Mouse (Mus musculus) adrenal gland, postnatal 4 days (tissue): ENCODE results near the gene Nat8f2. TPM values are rescaled to one million over a fixed set of nuclear protein-coding genes. Genes with fewer than 3 reads are reported as not detected.
"Not testable (repeated sequence)": the region's sequence is repeated elsewhere in the genome, so short reads cannot be mapped to it uniquely, and the experiment has no call there.

Source experiments
- DNase-seq, 2 experiments: peaks; one replicate each; pipeline ENCODE4 v3.0.0; 2021 to 2022; ENCODE audit warnings: low spot score in 2 of 2, mixed read lengths in 2 of 2
- total RNA-seq, 2 experiments: library from RNA; stranded (reverse); gene quantifications; 2 replicates each; pipeline ENCODE4 v1.2.3; 2021

Nat8f2 gene
- total RNA-seq, 2 experiments from 2014 or later, result 1.1 to 1.2 TPM

DNA sequence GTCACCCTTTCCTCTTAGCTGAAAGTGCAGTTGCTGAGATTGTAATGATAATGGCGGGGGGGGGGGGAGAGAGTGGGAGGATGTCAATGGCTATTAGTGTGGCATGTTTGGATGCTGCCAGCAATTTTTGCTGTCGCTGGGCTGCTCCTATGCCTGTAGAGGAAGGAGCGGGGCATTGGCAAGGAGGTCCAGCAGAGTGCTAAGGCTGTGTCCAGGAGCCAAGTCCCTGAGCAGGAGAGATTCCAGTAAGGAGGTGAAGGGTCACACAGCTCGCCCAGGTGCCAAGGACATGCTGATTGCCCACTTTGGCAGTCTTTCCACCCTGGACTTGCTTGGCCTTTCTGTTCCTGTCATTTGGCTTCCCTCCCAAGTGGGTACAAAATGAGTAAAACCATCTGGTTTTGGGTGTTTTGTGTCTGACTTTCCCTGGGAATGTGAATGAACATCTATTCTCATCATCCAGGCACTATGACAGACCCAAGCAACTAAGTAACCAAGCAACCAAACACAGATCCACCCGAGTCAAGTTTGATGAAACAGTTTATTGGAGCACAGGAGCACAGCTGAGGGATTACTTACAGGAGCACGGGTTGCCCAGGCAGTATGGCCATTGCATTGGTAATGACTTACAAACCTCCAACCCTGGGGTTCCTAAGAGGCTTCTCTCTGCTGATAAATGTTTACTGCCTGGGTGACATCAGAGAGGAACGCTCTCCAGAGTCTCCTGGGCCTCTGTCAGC lies 3.9 kb downstream of the Nat8f2 start:
- peak in 1 of 2 experiments; percentile 0 for DNase-seq

- peak in 1 of 2 experiments; percentile 0 for DNase-seq
Observed at GRCm38 (mm10) chr6:85863840-85864239, 5.1 kb downstream of the Nat8f2 start.

DNA sequence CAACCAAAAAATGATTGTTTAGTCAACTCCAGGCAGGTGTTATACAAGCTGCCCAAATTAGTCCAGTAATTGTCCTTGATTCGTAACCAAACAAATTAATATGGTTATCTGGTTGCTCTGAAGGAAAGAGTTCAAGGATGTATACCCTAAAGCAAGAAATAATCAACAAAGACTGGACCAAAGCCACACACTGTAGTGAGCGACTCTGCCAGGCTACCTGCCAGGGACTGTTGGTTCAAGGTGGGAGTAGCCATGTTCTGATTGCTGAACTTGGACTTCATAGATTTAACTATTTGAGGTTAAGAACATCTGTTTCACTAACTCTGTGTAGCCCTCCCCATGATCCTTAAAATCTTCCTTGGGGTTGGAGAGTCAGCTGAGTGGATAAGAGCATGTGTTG lies 5.8 kb downstream of the Nat8f2 start:
- DNase-seq, result peak in 1 of 2 experiments; percentile 1

- DNase-seq, result no peak
Observed at GRCm38 (mm10) chr6:85862565-85862964, 6.4 kb downstream of the Nat8f2 start.

GRCm38 (mm10) chr6:85861247-85861646 lies 7.7 kb downstream of the Nat8f2 start:
- peak in 1 of 2 experiments; percentile 0 for DNase-seq

- peak; percentile 37 to 62 for DNase-seq
Observed at GRCm38 (mm10) chr6:85856194-85856678, 12.7 kb downstream of the Nat8f2 start.

GRCm38 (mm10) chr6:85853481-85853880 lies 15.5 kb downstream of the Nat8f2 start:
- no peak for DNase-seq

GRCm38 (mm10) chr6:85851062-85851773 lies 17.7 kb downstream of the Nat8f2 start:
- no peak for DNase-seq

- no peak for DNase-seq
Observed at GRCm38 (mm10) chr6:85849240-85849639, 19.7 kb downstream of the Nat8f2 start.

DNA sequence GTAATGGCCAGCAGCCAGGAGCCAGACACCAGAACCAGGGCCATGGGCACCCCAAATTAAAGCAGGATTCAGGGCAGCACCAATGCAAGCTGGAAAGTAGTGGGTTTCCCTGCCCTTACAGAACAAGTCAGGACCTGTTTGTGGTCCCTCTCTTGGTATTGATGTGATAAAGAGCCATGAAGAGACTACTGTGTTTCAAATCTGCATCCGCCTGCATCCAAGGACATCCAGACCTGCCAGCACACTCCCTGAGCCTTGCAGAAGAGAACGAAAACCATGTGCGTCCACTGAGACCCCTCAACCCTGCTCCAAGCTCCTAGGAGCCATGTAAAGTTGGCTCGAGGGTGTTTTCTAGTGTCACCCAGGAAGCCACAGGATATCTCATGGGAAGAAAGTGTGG lies 20.8 kb downstream of the Nat8f2 start:
- DNase-seq, result no peak

GRCm38 (mm10) chr6:85846921-85847320 lies 22.0 kb downstream of the Nat8f2 start:
- DNase-seq, result no peak

- DNase-seq, result not testable (repeated sequence)
Observed at GRCm38 (mm10) chr6:85843677-85844458, 25.1 kb downstream of the Nat8f2 start.

- DNase-seq, result no peak
Observed at GRCm38 (mm10) chr6:85839982-85840381, 29.0 kb downstream of the Nat8f2 start.

DNA sequence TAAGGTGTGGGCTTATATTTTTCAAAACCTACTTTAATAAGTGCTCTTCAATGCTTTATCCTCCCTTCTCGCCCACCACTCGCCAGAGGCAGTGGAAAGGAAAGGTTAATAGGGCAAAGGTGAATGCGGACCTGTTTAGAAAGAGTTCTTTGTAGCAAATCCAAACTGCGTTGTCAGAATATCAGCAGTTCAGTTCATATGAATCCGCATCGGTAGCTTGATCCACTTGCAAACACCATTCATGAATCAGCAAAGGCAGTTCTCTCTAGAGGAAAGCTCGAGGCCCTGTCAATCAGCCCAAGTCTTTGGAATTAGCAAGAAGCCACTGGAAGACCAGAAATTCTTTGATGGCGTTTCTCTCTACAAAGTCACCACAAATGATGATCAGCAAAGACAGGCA lies 30.3 kb downstream of the Nat8f2 start:
- DNase-seq, result no peak

- DNase-seq, result peak; percentile 9 to 21
Observed at GRCm38 (mm10) chr6:85837307-85837706, 31.7 kb downstream of the Nat8f2 start.

DNA sequence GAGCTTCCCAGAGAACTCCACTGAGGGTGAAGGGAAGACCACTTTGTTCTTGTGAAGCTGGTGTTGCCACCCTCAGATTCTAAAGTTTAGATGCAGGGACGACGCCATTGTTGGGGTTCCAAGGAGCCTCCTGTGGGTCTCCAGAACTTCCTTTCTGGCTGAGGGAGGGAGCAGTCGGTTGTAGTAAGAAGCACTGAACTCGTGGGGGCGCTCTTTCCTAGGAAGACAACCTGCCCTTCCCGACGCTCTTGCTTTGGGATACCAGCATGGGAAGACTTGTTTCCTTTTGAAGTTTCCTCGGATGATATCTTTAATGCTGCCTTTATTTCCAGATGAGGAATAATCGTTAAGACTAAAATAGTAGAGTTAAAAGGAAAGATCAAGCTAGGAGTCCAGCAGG lies 32.1 kb downstream of the Nat8f2 start:
- DNase-seq, result peak; percentile 30 to 64

DNA sequence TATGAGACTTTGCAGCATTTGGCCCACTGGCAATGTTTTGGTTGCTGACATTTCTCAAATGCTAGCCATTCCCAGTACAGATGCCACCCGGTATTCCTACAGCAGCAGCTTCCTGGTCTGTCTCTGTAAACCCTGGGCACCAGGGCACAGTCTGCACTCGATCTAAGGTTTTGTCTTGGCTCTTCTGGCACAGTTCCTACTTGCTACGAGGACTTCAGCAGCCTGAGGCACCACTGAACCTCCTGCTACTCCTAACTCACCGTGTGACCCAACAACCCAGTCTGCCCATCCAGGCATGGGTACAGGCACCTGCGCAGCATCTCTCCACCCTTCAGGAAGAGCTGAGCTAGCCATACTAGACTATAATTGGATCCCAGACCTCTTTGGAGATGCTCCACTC lies 32.9 kb downstream of the Nat8f2 start:
- DNase-seq, result not testable (repeated sequence)

GRCm38 (mm10) chr6:85835104-85835503 lies 33.9 kb downstream of the Nat8f2 start:
- DNase-seq, result not testable (repeated sequence)

DNA sequence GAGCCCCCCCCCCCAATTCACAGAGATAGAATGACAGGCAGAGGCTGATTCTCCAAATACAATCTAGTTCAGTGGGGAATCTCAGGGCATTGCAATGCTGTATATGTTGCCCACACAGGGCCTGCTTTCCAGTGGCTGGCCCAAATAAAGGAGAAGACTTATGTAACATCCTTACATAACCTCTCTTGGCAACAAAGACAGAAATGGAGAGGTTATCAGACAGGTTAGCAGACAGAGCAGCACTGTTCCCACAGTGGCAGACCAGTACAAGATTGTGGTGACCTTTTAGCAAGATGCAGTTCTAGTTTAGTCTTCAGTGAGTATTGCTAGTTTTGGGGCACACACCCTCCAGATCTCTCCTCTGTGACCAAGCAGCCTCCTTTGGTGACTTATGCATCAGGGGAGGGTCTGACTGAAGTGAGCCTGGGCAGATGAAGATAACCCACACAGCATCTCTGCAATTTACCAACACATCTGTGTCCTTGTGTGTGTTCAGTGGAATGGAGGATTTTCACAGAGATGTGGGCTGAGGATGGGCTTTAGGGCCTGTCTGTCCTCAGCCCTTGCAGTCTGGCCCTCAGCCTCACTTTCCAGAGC lies 34.4 kb downstream of the Nat8f2 start:
- DNase-seq, result not testable (repeated sequence)

GRCm38 (mm10) chr6:85831796-85832321 lies 37.1 kb downstream of the Nat8f2 start, which contains the start of gene Nat8:
Nat8 (minus strand) TSS chr6:85832082.
- DNase-seq, result no peak

GRCm38 (mm10) chr6:85829462-85829861 lies 39.5 kb downstream of the Nat8f2 start:
- DNase-seq, result no peak
